Mouse (Mus musculus) E14TG2a.4 (cell line): ENCODE data around the gene Chrm5.

Experiments used
- CTCF ChIP-seq: conservative IDR thresholded peaks from 2 replicates; pipeline ENCODE4 v1.5.1; 2014; ENCODE audit warnings: low read length
- NANOG ChIP-seq: IDR thresholded peaks from 2 replicates; pipeline ENCODE4 v1.6.1; 2014; ENCODE audit warnings: borderline replicate concordance, low read length, mixed read lengths

DNA sequence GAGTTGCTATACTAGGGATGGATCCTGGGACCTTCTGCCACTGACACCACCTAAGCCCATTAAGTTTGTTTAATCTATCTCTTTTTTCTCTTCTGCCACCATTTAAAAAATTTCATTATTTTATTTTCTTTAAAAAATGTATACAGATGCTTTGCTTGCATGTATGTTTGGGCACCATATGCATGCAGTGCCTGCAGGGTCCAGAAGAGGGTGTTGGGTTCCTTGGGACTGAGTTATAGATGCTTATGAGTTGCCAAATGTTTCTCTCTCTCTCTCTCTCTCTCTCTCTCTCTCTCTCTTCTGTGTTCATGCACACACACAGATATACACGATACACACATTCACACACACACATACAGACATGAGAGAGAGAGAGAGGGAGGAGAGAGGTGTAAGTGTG lies 32.5 kb upstream of the Chrm5 start:
- TF ChIP-seq CTCF: peak; percentile 16; the same call in 1 of the 2 replicates
- no peak for TF ChIP-seq NANOG
